Mouse (Mus musculus) adrenal gland, adult 8-10 months (tissue): ENCODE data around the gene Srsf5. TPM values are rescaled to one million over a fixed set of nuclear protein-coding genes. Genes with fewer than 3 reads are reported as not detected.
"Not testable (repeated sequence)": the region's sequence is repeated elsewhere in the genome, so short reads cannot be mapped to it uniquely, and the experiment has no call there.

Experiments used
- DNase-seq: peaks from one replicate; pipeline ENCODE4 v3.0.0; 2022
- total RNA-seq, 4 experiments: library from RNA; stranded (reverse); gene quantifications; 2 replicates each; pipeline ENCODE4 v1.2.4; 2022

Srsf5 gene
- total RNA-seq, 4 experiments from 2014 or later: 281 to 615 (median 513) TPM

DNA sequence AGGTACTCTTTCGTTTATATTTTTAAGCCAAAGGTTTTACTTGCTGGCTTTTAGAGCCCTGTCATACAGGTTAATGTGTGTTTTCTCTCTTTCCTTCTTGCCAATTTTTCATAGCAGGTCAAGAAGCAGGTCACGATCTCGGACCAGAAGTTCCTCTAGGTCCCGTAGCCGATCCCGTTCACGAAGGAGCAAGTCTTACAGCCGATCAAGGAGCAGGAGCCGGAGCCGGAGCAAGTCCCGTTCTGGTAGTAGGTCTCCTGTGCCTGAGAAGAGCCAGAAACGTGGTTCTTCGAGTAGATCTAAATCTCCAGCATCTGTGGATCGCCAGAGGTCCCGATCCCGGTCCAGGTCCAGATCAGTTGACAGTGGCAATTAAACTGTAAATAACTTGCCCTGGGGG is 4.3 kb downstream of the Srsf5 start:
- DNase-seq: not testable (repeated sequence)

DNA sequence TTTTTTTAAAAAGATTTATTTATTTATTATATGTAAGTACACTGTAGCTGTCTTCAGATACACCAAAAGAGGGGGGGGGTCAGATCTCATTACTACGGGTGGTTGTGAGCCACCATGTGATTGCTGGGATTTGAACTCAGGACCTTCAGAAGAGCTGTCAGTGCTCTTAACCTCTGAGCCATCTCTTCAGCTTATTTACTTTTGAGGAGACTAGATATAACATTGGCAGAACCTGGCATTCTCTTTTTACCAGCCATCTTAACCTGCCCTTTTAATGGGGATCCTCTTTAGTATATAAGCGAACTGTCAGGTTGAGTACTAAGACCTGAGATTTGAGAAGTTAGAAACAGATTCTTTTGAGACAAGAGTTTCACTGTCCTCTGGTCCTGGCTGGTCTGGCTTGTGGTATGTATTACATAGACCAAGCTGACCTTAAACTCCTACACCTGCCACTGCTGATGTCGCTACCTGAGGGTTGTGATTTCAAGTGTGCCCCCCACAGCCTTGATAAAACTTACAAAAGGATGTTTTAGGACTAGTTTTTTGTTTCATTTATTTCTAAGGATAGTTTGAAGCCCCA is 6.4 kb downstream of the Srsf5 start:
- DNase-seq: no peak

DNA sequence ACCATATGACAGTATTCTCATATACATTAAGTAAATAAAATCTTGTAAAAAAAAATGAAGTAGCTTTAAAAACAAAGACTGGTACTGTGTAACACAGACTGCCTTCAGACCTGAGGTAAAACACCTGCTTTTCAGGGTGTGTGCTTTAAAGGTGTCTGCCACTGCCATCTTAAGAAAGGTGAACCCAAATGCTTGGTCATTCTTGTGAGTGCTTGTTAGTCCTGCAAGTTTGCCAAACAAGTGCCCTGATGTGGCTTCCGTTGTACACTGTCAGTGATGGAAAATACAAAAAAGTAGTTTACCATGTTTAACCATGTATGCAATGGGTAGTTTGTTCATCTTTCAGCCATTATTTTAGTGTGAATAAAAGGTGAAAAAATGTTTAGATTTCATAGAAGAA is 7.2 kb downstream of the Srsf5 start:
- DNase-seq: no peak

DNA sequence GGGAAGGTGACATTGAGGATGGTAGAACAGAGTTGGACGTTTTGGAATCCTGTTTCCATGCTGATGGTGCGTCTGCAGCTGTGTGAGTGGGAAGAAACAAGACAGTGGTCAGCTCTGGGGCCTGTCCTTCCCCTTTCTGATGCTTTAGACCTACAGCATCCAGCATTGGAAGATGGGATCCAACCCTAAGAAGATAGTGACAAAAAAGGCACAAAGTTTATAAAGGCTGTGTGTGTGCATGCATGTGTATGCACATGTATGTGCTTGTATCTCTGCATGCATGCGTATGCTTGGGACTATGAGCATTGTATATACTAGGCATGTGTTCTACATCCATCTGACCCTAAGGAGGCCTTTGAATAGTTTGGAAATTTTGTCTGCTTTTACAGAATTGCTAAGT is 10.7 kb downstream of the Srsf5 start:
- DNase-seq: no peak

DNA sequence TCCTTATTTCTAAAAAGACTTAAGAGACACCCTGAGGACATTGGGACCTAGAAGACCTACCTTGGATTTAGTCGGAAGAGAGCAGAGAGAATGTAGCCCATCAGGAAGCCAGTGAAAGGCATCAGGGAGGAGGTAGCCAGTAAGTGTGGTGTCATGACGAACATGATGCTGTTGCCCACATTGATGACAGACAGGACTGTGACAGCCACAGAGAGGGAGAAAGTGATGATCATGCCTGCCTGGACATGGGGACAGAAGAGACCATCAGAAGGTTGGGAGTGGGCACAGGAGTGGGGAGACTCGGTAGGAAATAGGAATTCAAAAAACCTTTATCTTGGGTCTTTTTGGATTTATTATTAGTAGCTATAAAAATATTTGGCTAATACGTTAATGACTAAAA is 12.7 kb downstream of the Srsf5 start:
- no peak for DNase-seq

DNA sequence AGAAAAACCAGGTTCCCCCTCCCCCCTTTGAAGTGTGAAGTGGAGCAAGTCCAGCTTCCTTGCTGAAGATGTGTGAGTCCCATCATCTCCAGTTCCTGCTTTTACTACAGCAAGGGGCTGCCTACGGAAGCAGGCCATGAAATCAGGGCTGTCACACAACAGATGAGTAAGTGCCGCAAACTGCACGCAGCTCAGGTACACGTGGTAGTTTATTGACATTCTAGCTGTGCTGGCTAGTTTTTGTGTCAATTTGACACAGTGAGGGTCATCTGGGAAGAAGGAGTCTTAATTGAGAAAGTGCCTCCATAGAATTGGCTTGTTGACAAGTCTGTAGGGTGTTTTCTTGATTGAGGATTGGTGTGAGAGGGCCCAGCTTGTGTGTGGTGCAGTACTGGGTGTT is 17.3 kb downstream of the Srsf5 start:
- DNase-seq: no peak

DNA sequence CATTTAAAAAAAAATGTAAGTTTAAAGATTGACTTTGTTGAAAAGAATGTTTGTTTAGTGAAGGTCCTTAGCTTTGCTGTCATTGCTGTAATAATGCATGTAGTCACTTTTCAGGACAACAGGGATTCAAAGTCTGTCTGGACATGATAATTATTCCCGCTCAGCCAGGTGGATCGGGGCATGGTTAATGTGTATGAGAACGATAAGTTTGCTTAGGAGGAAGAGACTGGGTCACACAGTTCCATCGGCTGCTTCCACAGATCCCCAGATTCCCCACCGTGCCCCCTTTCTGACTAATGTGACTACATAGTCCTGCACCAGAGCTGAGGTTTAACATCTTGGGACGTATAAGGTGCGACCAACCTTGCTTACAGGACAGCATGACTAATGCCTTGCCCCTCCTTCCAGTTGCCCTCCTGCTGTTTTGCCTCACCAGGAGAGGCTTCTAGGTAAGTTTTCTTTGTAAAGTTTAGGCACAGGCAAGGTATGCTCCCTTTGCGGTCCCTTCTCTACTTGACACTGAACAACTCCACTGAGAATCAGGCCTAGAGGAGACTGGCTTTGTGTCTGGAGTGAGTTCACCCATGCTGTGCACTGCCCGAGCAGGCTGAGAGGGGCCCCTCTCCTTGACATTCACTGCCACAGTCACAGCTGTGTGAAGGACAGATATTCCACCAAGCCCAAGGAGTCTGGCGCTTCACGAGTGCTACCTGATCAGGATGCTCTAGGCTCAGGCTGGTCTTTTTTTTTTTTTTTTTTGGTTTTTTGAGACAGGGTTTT is 20.9 kb downstream of the Srsf5 start:
- DNase-seq: no peak

DNA sequence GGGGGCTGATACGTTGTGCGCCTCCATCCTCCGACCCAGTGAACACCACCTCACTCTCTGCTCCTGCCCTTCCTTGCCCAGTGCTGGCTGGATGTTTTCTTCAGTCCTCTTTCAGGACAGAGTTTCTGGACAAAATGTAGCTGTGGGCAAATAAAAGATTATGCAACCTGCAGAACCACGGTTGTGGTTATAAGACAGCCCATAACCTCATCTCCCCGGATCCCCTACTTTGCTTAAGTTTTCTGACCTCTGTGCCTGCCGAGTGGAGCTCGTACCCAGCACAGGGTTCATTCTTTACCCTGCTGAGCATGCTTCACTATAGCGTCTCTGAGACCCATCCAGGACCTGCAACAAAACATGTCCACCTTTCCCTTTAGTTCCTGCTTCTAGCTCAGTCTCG is 22.6 kb downstream of the Srsf5 start:
- no peak for DNase-seq

DNA sequence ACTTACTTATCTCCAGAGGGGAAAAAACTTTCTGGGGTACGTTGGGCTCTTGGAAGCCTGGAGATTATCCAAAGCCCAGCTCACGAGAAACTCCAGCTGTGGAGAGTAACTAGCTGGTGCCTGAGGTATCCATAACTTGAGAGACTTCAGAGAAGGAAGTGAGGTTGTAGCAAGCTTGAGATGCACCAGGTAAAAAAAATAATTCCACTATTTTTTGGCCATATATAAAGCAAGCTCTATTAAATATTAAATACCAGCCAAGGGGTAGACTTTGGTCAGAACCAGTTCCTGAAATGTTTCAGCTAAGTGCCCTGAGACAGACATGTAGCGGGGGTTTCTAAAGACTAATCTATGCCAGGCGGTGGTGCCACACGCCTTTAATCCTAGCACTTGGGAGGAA is 23.3 kb downstream of the Srsf5 start, which contains the start of gene Slc10a1:
TSS of gene Slc10a1 (minus strand) at position 101 of the 400 bp plus-strand sequence.
- no peak for DNase-seq

DNA sequence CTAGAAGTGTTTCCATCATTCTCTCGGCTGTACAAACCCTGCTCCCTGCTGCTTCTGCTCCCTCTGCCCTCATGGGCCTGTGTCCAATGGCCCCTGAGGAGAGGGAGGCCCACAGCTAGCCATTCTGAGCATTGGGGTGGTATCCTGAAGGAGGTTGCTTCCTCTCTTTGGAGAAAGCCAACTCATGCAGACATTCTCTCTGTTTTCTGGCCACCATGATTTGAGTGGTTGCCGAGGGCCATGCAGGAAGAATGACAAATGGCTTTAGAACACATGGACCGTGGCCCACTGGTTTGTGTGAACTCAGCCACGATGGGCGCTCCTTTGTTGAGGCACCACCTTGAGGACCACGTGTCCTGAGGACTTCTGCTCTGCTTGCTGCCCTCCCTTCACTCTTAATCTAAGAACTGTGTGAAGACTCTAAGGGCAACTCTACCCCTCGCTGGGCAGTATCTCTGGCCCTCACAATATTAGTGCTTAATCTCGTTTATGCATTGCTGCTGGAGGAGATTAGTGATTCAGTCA is 24.9 kb downstream of the Srsf5 start:
- DNase-seq: no peak

DNA sequence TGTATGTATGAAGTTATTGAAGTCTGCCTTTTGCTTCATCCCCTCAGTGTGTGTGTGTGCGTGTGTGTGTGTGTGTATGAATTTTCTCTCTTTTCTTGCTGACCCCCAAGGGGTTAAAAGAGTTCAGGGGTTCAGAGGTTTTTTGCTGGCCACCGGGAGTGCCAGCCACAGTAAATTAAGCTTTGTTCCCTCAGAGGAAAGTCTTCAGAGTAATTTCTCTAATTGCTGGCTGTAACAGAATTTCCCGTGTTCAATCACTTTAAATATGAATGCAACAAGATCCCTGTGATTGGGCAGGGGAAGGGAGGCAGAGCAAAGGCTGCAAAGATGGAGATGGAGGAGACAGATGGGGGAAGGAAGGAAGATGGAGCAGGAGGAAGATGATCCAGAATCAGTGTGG is 26.5 kb downstream of the Srsf5 start:
- no peak for DNase-seq

DNA sequence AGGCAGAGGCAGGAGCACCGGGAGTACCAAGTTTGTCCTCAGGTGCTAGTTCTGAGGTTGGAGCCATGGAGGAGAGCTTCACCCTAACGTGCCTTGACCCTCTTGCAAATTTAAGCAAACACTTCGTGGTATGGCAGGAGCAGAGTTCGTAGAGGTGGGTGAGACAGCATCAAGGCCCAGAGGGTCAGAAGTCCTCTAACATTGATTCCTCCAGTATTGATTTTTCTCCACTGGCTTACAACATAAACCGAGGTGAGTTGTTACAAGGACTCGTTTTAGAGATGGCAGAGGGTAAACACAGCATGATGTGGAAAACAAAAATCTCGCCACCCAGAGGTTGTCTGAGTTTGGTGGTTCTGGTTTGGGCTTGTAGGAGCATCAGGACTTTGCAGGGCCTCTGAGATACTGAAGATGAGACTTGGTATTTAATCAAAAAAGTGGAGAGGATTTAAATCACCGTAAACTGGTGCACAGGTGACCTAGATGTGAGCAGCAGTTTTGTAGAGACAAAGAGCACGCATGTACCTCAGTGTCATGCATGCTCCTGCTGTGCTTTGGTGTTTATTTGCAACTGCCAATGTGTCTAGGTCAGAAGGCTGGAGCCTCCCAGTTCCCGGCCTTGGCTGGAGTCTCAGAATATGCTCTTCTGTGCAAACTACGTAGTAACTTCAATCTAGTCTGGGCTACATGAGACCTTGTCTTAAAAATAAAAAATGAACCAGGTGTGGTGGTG is 30.8 kb downstream of the Srsf5 start:
- DNase-seq: no peak

DNA sequence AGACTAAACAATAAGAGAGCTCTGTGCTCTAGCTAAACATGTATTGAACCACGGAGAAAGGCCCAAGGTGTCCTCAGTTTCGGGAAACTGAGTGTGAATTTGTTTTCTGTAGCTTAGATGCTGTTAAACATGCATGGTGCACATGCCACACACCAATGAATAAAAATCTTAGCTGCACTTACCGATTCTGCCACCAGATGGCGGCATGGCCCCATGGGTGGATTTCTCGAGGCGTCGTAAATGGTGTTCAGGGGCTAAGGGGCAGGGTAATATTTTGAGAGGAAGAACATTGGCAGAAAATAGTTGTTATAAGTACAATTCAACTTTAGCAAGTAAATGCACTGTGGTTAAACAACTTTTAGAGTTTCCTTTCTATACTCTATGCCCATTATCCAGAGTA is 37.0 kb downstream of the Srsf5 start:
- peak; percentile 22 for DNase-seq

DNA sequence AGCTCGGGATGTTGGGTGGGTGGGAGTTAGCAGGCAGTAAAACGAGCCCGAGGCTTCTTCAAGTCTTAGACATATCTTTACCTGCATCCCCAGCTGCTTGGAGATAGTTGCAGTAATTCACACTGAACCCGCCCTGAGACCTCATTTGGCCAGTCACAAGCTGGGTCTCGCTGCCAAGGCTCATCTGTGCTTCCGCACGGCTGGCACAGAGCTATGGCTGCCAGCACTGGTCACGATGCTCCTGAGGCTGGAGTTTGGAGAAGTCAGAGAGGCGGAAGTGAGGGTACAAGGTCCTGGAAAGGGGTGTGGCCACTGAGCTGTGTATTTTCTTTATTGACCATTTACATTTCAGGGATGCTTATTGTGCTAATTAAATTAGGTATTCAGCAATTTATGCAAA is 38.4 kb downstream of the Srsf5 start:
- DNase-seq: no peak

DNA sequence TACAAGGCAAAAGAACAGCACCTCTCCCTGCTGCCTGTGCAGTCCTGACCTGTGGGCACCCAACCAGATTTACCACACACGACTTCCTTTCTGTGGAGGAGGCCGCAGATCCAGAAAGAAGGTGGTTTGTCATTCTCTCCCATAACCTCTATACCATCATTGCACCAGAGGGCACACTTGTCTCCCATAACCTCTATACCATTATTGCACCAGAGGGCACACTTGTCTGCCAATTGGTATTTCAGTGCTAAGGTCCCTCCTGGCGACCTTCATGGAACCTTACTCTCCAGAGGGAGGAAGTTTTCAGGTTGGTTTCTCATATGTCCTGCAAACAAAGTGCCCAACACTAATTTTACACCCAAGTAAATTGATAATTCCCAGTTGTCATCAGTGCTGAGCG is 41.3 kb downstream of the Srsf5 start:
- DNase-seq: no peak

DNA sequence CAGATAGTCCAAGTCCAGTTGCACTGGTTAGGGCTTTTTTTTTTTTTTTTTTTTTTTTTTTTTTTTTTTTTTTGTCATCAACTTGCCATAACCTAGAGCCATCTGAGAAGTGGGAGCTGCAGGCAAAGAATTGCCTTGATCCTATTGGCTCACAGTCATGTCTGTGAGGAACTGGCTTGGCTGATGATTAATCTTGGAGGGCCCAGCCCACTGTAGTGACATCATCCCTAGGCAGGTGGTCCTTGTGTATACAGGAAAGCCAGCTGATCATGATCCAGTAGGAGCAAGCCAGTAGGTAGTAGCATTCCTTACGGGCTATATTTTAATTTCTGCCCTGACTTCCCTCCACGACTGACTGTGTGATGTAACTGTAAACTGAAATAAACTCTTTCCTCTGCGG is 43.0 kb downstream of the Srsf5 start:
- no peak for DNase-seq

DNA sequence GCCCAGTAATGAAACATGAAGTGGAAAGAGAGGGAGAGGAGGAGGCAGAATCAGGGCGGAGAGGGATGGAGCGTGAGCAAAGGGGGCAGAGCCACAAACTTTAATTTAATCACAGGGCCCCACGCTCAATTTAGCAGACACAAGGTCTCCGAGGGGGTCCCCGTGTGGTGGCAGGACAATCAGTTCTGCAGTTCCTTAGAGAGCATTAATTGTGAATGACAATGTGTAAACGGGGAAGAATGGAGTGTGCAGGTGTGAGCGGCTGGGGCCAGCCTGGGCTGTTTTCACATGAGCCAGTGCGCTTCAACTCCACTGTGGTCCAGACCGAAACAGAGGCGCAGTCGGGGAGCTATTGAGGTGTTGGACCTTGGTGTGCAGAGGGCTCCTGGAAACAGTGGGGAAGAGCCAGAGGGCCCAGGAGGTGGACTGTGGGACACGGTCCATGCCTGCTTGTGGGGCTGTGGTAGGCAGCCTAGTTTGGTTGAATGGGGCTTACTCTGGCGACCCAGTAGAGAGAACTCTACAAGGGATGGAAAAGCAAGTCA is 45.7 kb downstream of the Srsf5 start:
- no peak for DNase-seq

DNA sequence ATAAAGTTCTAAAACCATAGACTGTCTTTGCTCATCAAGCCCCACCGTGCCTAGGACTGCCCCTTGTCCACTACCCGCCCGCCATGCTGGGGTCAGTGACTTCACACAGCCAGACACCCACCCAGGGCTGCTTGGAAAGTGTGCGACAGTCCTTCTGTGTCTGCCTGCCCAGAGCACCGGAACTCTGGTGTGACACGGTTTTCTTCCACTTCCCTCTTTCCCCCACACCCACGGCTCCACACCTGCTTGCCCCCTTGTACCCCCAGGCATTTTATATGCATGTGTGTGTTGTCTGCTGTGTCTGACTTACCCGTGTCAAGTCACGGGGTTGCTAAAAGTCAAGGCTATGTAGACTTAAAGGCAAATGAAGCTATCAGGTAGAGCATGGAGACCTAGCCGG is 46.5 kb downstream of the Srsf5 start:
- no peak for DNase-seq

DNA sequence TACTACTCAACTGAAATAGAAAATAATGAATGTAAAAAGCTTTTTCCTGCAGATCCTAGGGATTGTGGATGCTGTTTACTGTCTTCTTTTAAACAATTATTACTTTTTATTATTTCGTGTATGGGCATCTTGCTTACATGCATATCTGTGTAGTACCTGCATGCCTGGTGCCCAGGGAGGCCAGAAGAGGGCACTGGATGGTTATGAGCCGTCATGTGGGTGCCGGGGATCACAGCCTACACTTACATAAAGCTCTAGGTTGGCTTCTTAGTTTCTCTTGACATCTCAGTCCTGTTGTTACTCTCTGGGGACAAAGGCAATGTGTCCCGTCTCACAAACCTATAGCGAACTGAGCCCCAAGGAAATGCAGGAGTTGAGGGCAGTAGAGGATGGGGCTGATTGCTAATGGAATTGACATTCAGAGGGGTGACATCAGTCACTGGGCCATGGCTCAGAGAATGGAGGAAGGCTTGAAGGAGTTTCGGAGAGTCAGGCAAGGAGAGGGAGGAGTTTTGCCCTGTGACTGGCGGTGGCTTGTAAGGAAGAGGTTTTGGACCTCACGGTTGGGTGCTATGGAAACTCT is 47.3 kb downstream of the Srsf5 start:
- peak; percentile 29 for DNase-seq

DNA sequence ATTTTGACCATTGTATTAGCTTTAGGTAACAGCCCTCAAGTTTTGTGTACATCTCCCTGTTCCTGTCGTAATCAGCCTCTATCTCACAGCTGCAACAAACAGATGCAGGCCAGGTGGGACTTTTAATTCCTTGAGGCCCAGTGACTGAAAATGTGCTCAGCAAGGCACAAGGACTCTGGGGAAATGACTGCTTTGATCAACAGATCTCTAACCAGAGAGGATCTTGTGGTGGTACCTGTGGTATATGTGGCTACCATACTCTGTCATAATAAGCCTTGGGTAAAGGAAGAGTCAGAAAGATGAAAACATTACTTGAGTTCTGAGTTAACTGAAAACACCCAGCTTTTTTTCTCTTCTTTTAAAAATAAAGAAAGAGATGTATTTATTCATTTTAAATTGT is 48.5 kb downstream of the Srsf5 start:
- DNase-seq: no peak

DNA sequence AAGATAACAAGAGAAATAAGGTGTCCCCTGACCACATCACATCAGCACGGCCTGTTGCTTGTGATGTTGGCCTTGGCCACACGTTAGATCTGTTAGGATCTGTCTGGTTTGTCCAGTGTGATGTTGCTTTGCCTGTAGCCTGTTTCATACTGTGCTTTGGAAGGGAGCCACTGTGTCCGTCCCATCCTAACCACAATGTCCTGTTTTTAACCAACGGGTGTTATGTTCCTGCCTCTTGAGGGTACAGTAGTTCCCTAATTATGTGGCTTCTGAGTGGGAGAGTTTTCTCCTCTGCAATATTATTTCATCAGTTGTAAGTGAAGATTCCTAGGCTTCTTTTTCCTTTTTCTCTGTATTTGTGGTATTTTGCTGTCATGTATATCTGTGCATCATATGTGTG is 50.0 kb downstream of the Srsf5 start:
- no peak for DNase-seq

DNA sequence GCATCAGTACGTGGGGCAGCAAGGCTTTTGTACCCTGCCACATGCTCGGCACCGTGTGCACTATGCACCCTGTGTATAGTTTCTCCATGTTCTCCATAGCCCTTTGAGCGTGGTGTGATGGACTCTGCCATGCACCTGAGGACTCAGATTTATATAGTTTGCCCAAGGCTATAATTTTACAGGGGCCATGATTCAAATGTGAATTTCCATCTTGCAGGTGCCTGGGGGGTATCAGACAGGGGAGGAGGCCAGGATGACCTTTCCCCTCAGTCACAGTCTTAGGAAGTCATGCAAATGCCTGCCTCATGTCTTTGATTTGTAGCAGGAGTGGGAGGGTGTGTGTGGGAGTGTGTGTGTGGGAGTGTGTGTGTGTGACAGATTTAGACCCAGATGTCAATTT is 52.3 kb downstream of the Srsf5 start:
- DNase-seq: no peak
